Mouse (Mus musculus) midbrain, postnatal 0 days (tissue): ENCODE measurements around the gene Bloc1s1. TPM values are rescaled to one million over a fixed set of nuclear protein-coding genes. Genes with fewer than 3 reads are reported as not detected.
A peak's percentile ranks its signal among the peaks of the same experiment; 100 is the strongest.

Source experiments
- ATAC-seq: fragments of 200-750 bp; cut with Nextera tagmentation; 2 replicates; pipeline ENCODE4 v1.8.0; 2017; ENCODE audit warnings: moderate number of reproducible peaks, mild to moderate bottlenecking, moderate TSS enrichment, moderate library complexity; ENCODE audit not compliant: low FRiP score
- DNase-seq: peaks from one replicate; pipeline ENCODE4 v3.0.0-alpha.2; 2015; ENCODE audit warnings: low spot score
- H3K27ac ChIP-seq: fragments of 300-500 bp; sonication (generic); 2 replicates; pipeline ENCODE4 v1.5.1; 2014; ENCODE audit warnings: low read depth, mild to moderate bottlenecking, low read length, mixed read lengths
- H3K27me3 ChIP-seq: fragments of 300-500 bp; sonication (generic); 2 replicates; pipeline ENCODE4 v1.6.1; 2014; ENCODE audit warnings: low read length, control low read depth, mixed read lengths; ENCODE audit not compliant: insufficient read depth
- H3K36me3 ChIP-seq: fragments of 300-500 bp; sonication (generic); 2 replicates; pipeline ENCODE4 v1.6.1; 2014; ENCODE audit warnings: low read length, control low read depth, mixed read lengths; ENCODE audit not compliant: insufficient read depth
- H3K4me1 ChIP-seq: fragments of 300-500 bp; sonication (generic); 2 replicates; pipeline ENCODE4 v1.6.1; 2014; ENCODE audit warnings: mild to moderate bottlenecking, control low read depth, antibody characterized with exemption, low read length, mixed read lengths; ENCODE audit not compliant: insufficient read depth
- H3K4me2 ChIP-seq: fragments of 300-500 bp; sonication (generic); 2 replicates; pipeline ENCODE4 v1.6.1; 2014; ENCODE audit warnings: low read depth, mild to moderate bottlenecking, low read length, mixed read lengths; ENCODE audit not compliant: poor library complexity, severe bottlenecking
- H3K4me3 ChIP-seq: fragments of 300-500 bp; sonication (generic); 2 replicates; pipeline ENCODE4 v1.5.1; 2014; ENCODE audit warnings: low read depth, mild to moderate bottlenecking, low read length, moderate library complexity
- H3K9ac ChIP-seq: fragments of 300-500 bp; sonication (generic); replicated peaks from 2 replicates; pipeline ENCODE4 v1.6.1; 2014; ENCODE audit warnings: mild to moderate bottlenecking, low read length, moderate library complexity, mixed read lengths; ENCODE audit not compliant: poor library complexity, severe bottlenecking
- H3K9me3 ChIP-seq: fragments of 300-500 bp; sonication (generic); 2 replicates; pipeline ENCODE4 v1.6.1; 2016; ENCODE audit warnings: low read length, control low read depth
- CTCF ChIP-seq: IDR thresholded peaks from 2 replicates; pipeline ENCODE4 v1.5.1; 2016; ENCODE audit warnings: antibody characterized with exemption, mild to moderate bottlenecking
- WGBS: fragments of 180-500 bp; shearing (Covaris S2); extraction: QIAGEN DNeasy Blood & Tissue Kit; methylation state at CpG from one replicate; pipeline ENCODE4 v1.1.7; 2014; 5-methylcytosine and 5-hydroxymethylcytosine counted together
- polyA plus RNA-seq: library from polyadenylated mRNA; unstranded; fragments of >200 nt; fragmentation: Nextera tagmentation; extraction: Ambion mirVana; gene quantifications from 2 replicates; pipeline ENCODE4 v1.2.1, GENCODE M21; 2015
- total RNA-seq: library from RNA; depleted of rRNA; stranded (reverse); fragments of >200 nt; gene quantifications from 2 replicates; pipeline ENCODE4 v1.2.3, GENCODE M21; 2014

The Bloc1s1 gene
- total and polyA plus RNA-seq, 2 experiments from 2014 or later = 100 to 240 TPM

DNA sequence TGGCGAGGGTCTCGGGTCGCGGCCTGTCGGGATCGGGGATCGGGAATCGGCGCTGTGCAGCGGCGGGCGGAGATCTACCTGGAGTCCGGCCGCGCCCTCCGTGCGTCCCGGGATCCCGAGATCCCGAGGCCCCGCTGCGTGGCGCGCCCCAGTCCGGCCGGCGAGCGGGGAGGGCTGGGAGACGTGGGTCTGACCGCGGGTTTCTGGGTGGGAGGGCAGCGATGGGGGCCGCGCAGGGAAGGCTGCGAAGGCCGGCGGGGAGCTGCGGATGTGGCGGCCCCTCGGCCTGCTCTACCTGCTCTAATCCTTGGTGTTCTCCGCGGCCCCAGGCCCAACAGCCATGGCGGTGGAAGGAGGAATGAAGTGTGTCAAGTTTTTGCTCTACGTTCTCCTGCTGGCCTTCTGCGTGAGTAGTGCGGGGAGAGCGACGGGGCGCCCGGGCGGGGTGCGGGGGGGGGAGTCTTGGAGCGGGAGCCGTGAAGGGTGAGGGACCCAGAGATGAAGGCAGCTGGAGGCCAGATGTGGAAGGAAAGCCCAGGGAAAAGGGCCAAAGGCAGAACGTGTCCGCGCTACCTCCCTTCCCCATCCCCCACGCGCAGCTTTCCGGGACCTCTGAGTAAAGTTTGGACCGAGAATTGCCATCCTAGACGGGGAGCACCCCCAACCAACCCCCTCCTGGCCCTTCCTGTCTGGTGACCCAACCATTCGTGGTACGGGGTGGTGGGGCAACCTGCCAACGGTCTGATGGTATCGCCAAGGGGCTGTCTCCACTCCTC is 13.6 kb downstream of the Bloc1s1 start:
- Histone ChIP-seq H3K9me3 (no peaks in the 10 kb centered on the region), H3K4me1 (peaks cover 5% of the 10 kb centered on the region; the same call in 1 of the 2 replicates), H3K4me2 (peak overlapping the region; percentile 73), H3K27ac (peak overlapping the region; percentile 68), H3K36me3 (no peaks in the 10 kb centered on the region), H3K27me3 (no peaks in the 10 kb centered on the region), H3K9ac (peak overlapping the region; percentile 77), H3K4me3 (peak overlapping the region; percentile 83)
- WGBS = 2% methylated on average over 49 of the region's 66 CpGs
- no peak for TF ChIP-seq CTCF
- ATAC-seq (peak; percentile 52), DNase-seq (peak; percentile 76)

DNA sequence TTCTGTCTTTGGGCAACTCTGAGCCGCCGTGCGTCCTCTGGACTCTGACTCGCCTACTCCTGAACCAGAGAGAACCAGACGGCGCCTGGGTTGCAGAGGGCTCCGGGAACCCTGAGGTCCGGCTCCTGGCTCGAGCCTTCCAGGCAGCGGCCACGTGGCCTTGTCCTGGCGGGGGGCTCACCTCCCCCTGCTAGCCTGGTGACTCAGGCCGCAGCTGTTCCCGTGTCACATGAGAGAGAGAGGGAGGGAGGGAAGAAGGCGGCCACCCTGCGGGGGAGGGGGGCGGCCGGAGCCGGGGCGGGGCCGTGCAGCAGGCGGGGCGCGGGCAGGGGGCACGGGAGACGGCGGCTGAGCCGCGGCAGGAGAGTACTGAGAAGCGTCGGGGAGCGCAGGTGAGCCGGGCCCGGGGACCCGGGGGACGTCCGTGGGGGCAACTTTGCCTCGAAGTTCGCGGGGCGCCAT is 14.2 kb downstream of the Bloc1s1 start:
- Histone ChIP-seq H3K4me1 (peaks cover 5% of the 10 kb centered on the region; the same call in 1 of the 2 replicates), H3K4me3 (peak overlapping the region; percentile 83), H3K27me3 (no peaks in the 10 kb centered on the region), H3K27ac (peak overlapping the region; percentile 68), H3K9me3 (no peaks in the 10 kb centered on the region), H3K4me2 (peak overlapping the region; percentile 73), H3K9ac (peak overlapping the region; percentile 77), H3K36me3 (no peaks in the 10 kb centered on the region)
- DNase-seq = peak; percentile 84
- WGBS = 1% methylated on average over 25 of the region's 41 CpGs
- ATAC-seq = peak; percentile 76
- no peak for TF ChIP-seq CTCF

DNA sequence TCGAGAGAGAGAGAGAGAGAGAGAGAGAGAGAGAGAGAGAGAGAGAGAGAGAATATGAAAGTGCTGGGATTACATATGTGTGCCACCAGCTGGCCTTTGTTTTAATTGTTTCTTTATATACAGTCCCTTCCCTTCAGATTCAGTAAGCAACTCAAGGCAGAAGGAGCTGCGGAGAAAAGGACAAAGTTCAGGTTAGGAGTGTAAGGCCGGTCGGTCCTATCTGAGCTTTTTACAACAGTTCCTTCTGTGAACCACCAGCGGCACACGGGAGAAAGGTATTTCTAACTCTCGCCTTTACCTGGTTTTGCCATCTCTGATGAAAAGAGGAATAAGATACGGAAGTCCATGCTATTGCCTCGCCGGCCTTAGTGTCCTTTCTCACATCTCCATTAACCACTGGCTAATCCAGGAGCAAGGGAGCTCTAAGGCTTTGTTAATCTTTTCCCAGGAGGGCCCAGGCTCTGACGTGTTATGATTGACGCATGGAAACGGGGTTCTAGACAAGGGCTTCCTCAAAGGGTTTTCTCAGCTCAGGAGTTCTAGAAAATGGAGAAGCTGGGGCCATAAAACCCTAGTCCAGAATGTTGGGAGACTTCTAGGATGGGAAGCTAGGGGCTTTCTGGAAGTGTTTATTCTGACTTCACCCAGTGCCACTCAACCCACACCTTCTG is 14.9 kb downstream of the Bloc1s1 start:
- peak overlapping the region; percentile 83 for H3K4me3 ChIP-seq
- WGBS = 53% methylated on average over 13 of the region's 13 CpGs
- no peaks in the 10 kb centered on the region for H3K9me3 ChIP-seq
- H3K27me3 ChIP-seq = no peaks in the 10 kb centered on the region
- H3K4me1 ChIP-seq = peaks cover 5% of the 10 kb centered on the region; the same call in 1 of the 2 replicates
- DNase-seq = no peak
- H3K9ac ChIP-seq = peak overlapping the region; percentile 77; the same call in 1 of the 2 replicates
- TF ChIP-seq CTCF = no peak
- H3K36me3 ChIP-seq = no peaks in the 10 kb centered on the region
- peak overlapping the region; percentile 73 for H3K4me2 ChIP-seq
- H3K27ac ChIP-seq = peak overlapping the region; percentile 49
- ATAC-seq = no peak

DNA sequence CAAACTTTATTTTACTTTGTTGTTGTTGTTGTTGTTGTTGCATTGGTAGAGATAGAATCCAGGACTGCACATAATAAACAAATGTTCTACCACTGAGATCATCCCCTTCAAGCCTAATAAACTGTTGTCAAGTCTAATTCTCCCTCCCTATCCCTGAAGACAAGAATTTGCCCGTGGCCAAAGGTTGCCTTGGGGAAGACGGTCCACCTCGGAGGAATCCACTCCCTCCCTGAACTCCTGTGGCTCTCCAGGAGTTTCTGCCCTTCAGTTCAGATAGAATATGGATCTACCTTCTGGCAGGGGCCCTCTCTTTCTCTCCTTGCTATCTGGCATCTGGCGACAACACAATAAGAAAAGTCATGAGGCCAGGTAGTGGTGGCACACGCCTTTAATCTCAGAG is 19.0 kb downstream of the Bloc1s1 start:
- DNase-seq (no peak), ATAC-seq (no peak)
- no peak overlapping the region for H3K9ac ChIP-seq
- H3K36me3 ChIP-seq = no peaks in the 10 kb centered on the region
- no peaks in the 10 kb centered on the region for H3K9me3 ChIP-seq
- no peak overlapping the region for H3K4me2 ChIP-seq
- 72% methylated on average over 5 of the region's 5 CpGs for WGBS
- no peaks in the 10 kb centered on the region for H3K4me1 ChIP-seq
- H3K4me3 ChIP-seq = no peak overlapping the region
- no peak overlapping the region for H3K27ac ChIP-seq
- no peaks in the 10 kb centered on the region for H3K27me3 ChIP-seq
- no peak for TF ChIP-seq CTCF

- Histone ChIP-seq H3K27ac (no peak overlapping the region), H3K4me3 (no peak overlapping the region), H3K27me3 (no peaks in the 10 kb centered on the region), H3K36me3 (no peaks in the 10 kb centered on the region), H3K9ac (no peak overlapping the region), H3K4me1 (no peaks in the 10 kb centered on the region), H3K9me3 (no peaks in the 10 kb centered on the region), H3K4me2 (no peak overlapping the region)
- DNase-seq (no peak), ATAC-seq (no peak)
- TF ChIP-seq CTCF = no peak
- WGBS = 71% methylated on average over 3 of the region's 3 CpGs
Measured at GRCm38 (mm10) chr10:128902409-128902988, 21.3 kb downstream of the Bloc1s1 start.
